Mouse (Mus musculus) cortical plate, adult 2 months (tissue): ENCODE measurements around the gene Phf3.

ENCODE experiments used
- CTCF ChIP-seq: fragments of 200-500 bp; IDR thresholded peaks from 2 replicates; pipeline ENCODE4 v1.5.1; 2011; ENCODE audit warnings: mild to moderate bottlenecking, control low read depth, low read length; ENCODE audit not compliant: insufficient read depth; ENCODE audit errors: extremely low read depth
- POLR2A ChIP-seq: fragments of 200-500 bp; IDR thresholded peaks from 2 replicates; pipeline ENCODE4 v1.6.1; 2011; ENCODE audit warnings: mild to moderate bottlenecking, low read length, control low read depth; ENCODE audit not compliant: insufficient read depth; ENCODE audit errors: extremely low read depth

- peak; percentile 32; the same call in 1 of the 2 replicates for TF ChIP-seq CTCF
- TF ChIP-seq POLR2A, result no peak
These were observed 101.9 kb downstream of the Phf3 start for GRCm38 (mm10) chr1:30771772-30772171.
